Mouse (Mus musculus): ENCODE results near the gene Trpv2.
"Not testable (repeated sequence)": the region's sequence is repeated elsewhere in the genome, so short reads cannot be mapped to it uniquely, and the experiment has no call there.

Gene Trpv2

DNA sequence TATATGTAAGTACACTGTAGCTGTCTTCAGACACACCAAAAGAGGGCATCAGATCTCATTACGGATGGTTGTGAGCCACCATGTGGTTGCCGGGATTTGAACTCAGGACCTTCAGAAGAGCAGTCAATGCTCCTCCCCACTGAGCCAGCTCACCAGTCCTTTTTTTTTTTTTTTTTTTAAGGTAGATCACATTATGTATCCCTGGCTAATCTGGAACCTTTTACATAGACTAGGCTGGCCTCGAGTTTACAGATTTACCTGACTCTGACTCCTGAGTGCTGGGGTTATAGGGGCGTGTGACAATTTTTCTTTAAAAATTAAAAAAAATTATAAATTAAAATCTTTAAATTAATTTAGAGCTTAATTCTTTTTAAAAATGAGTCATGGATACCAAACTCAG lies 75.5 kb downstream of the Trpv2 start:
- not testable (repeated sequence) for DNase-seq
